Mouse (Mus musculus) hindbrain, postnatal 0 days (tissue): ENCODE measurements around the gene Adap2. TPM values are rescaled to one million over a fixed set of nuclear protein-coding genes. Genes with fewer than 3 reads are reported as not detected.

Experiments used
- ATAC-seq: fragments of 200-750 bp; cut with Nextera tagmentation; 2 replicates; pipeline ENCODE4 v1.8.0; 2017; ENCODE audit warnings: mild to moderate bottlenecking, moderate TSS enrichment, moderate library complexity
- DNase-seq: peaks from one replicate; pipeline ENCODE4 v3.0.0-alpha.2; 2015; ENCODE audit warnings: low spot score
- H3K27ac ChIP-seq: fragments of 300-500 bp; sonication (generic); 2 replicates; pipeline ENCODE4 v1.5.1; 2014; ENCODE audit warnings: mild to moderate bottlenecking
- H3K27me3 ChIP-seq: fragments of 300-500 bp; sonication (generic); 2 replicates; pipeline ENCODE4 v1.6.1; 2014; ENCODE audit warnings: low read length, mixed read lengths; ENCODE audit not compliant: insufficient read depth
- H3K36me3 ChIP-seq: fragments of 300-500 bp; sonication (generic); 2 replicates; pipeline ENCODE4 v1.6.1; 2014; ENCODE audit warnings: low read length, mixed read lengths; ENCODE audit not compliant: insufficient read depth
- H3K4me1 ChIP-seq: fragments of 300-500 bp; sonication (generic); 2 replicates; pipeline ENCODE4 v1.6.1; 2014; ENCODE audit warnings: antibody characterized with exemption, low read length, mixed read lengths; ENCODE audit not compliant: insufficient read depth
- H3K4me2 ChIP-seq: fragments of 300-500 bp; sonication (generic); 2 replicates; pipeline ENCODE4 v1.6.1; 2014; ENCODE audit warnings: low read depth, mild to moderate bottlenecking, low read length, moderate library complexity, mixed read lengths
- H3K4me3 ChIP-seq: fragments of 300-500 bp; sonication (generic); 2 replicates; pipeline ENCODE4 v1.5.1; 2014; ENCODE audit warnings: low read length
- H3K9ac ChIP-seq: fragments of 300-500 bp; sonication (generic); replicated peaks from 2 replicates; pipeline ENCODE4 v1.6.1; 2014; ENCODE audit warnings: mild to moderate bottlenecking, low read length, moderate library complexity, mixed read lengths
- H3K9me3 ChIP-seq: fragments of 300-500 bp; sonication (generic); 2 replicates; pipeline ENCODE4 v1.6.1; 2016; ENCODE audit warnings: low read length, mixed read lengths
- CTCF ChIP-seq: IDR thresholded peaks from 2 replicates; pipeline ENCODE4 v1.5.1; 2016; ENCODE audit warnings: antibody characterized with exemption, control low read depth, low read depth
- WGBS: fragments of 180-500 bp; shearing (Covaris S2); extraction: QIAGEN DNeasy Blood & Tissue Kit; methylation state at CpG from one replicate; pipeline ENCODE4 v1.1.7; 2014; 5-methylcytosine and 5-hydroxymethylcytosine counted together
- polyA plus RNA-seq: library from polyadenylated mRNA; unstranded; fragments of >200 nt; fragmentation: Nextera tagmentation; extraction: Ambion mirVana; gene quantifications from 2 replicates; pipeline ENCODE4 v1.2.1, GENCODE M21; 2015
- total RNA-seq: library from RNA; depleted of rRNA; stranded (reverse); fragments of >200 nt; gene quantifications from 2 replicates; pipeline ENCODE4 v1.2.3, GENCODE M21; 2014; rRNA removed

Adap2 gene
- total RNA-seq (4.1 and 4.9 TPM in 2 replicates), polyA plus RNA-seq (3.7 and 4.9 TPM in 2 replicates)

- ATAC-seq (peak; percentile 78), DNase-seq (peak; percentile 68)
- Histone ChIP-seq H3K9me3 (no peaks in the 10 kb centered on the region), H3K9ac (peak within 1 kb of the TSS; percentile 51), H3K27ac (no peak within 1 kb of the TSS), H3K27me3 (peaks cover 20% of the 10 kb centered on the region), H3K4me2 (peak within 1 kb of the TSS; percentile 65), H3K36me3 (no peaks in the 10 kb centered on the region), H3K4me1 (0 out of 2 replicates have a peak, but pooled peaks cover 4% of the 10 kb centered on the region), H3K4me3 (peak within 1 kb of the TSS; percentile 49)
- 4% methylated on average over 41 of the region's 47 CpGs for whole genome bisulfite sequencing
- TF ChIP-seq CTCF, result no peak
These were observed at the start of gene Adap2 for GRCm38 (mm10) chr11:80153857-80154495. Adap2 (plus strand) TSS chr11:80154105.

GRCm38 (mm10) chr11:80104407-80104806 is 49.5 kb upstream of the Adap2 start:
- Histone ChIP-seq H3K27me3 (no peaks in the 10 kb centered on the region), H3K9ac (no peak overlapping the region), H3K9me3 (no peaks in the 10 kb centered on the region), H3K4me2 (no peak overlapping the region), H3K4me1 (no peaks in the 10 kb centered on the region), H3K4me3 (no peak overlapping the region), H3K27ac (no peak overlapping the region), H3K36me3 (peaks cover 5% of the 10 kb centered on the region; the same call in 1 of the 2 replicates)
- ATAC-seq, result no peak
- DNase-seq, result no peak
- WGBS, result 93% methylated on average over 1 of the region's 1 CpGs
- TF ChIP-seq CTCF, result no peak

- DNase-seq, result no peak
- Histone ChIP-seq H3K36me3 (peaks cover 20% of the 10 kb centered on the region), H3K9me3 (no peaks in the 10 kb centered on the region), H3K9ac (no peak overlapping the region), H3K4me1 (no peaks in the 10 kb centered on the region), H3K27me3 (no peaks in the 10 kb centered on the region), H3K4me2 (no peak overlapping the region), H3K4me3 (no peak overlapping the region), H3K27ac (no peak overlapping the region)
- no peak for ATAC-seq
- no peak for TF ChIP-seq CTCF
- WGBS, result 79% methylated on average over 1 of the region's 1 CpGs
These were observed 37.5 kb upstream of the Adap2 start for GRCm38 (mm10) chr11:80116411-80116810.

GRCm38 (mm10) chr11:80132050-80132449 is 21.9 kb upstream of the Adap2 start:
- no peak for ATAC-seq
- H3K4me1 ChIP-seq, result no peaks in the 10 kb centered on the region
- no peak for TF ChIP-seq CTCF
- no peak overlapping the region for H3K4me3 ChIP-seq
- H3K9me3 ChIP-seq, result no peaks in the 10 kb centered on the region
- no peak overlapping the region for H3K9ac ChIP-seq
- no peaks in the 10 kb centered on the region for H3K27me3 ChIP-seq
- peaks cover 26% of the 10 kb centered on the region; the same call in 1 of the 2 replicates for H3K36me3 ChIP-seq
- no peak overlapping the region for H3K27ac ChIP-seq
- WGBS, result 76% methylated on average over 1 of the region's 1 CpGs
- DNase-seq, result no peak
- no peak overlapping the region for H3K4me2 ChIP-seq

GRCm38 (mm10) chr11:80134744-80135143 is 19.2 kb upstream of the Adap2 start:
- no peaks in the 10 kb centered on the region for H3K27me3 ChIP-seq
- no peak for ATAC-seq
- no peak for TF ChIP-seq CTCF
- H3K27ac ChIP-seq, result no peak overlapping the region
- H3K4me3 ChIP-seq, result no peak overlapping the region
- no peaks in the 10 kb centered on the region for H3K4me1 ChIP-seq
- no peak overlapping the region for H3K4me2 ChIP-seq
- peaks cover 22% of the 10 kb centered on the region; the same call in 1 of the 2 replicates for H3K36me3 ChIP-seq
- no peak for DNase-seq
- no peak overlapping the region for H3K9ac ChIP-seq
- WGBS, result 64% methylated on average over 4 of the region's 4 CpGs
- H3K9me3 ChIP-seq, result no peaks in the 10 kb centered on the region

GRCm38 (mm10) chr11:80135954-80136683 is 17.8 kb upstream of the Adap2 start:
- ATAC-seq (no peak), DNase-seq (no peak)
- Histone ChIP-seq H3K4me2 (no peak overlapping the region), H3K27me3 (no peaks in the 10 kb centered on the region), H3K4me3 (no peak overlapping the region), H3K9me3 (no peaks in the 10 kb centered on the region), H3K36me3 (peaks cover 22% of the 10 kb centered on the region; the same call in 1 of the 2 replicates), H3K9ac (no peak overlapping the region), H3K4me1 (no peaks in the 10 kb centered on the region), H3K27ac (no peak overlapping the region)
- TF ChIP-seq CTCF, result no peak
- 83% methylated on average over 11 of the region's 11 CpGs for WGBS
